In genomic region chr8:126188741-126189285, GRCm38 (mm10) we compare ENCODE assay signal across 14 mouse cellular contexts.
DNase-seq lines count a peak whose midpoint lies in the region; ATAC-seq and TF ChIP-seq lines count a peak whose summit lies in the region.
"Had no signal": no experiment of that assay in that cellular context is flagged by ENCODE, and none has a peak within 500 bp of the region (broad histone marks: within the 10 kb centered on the region; RNA-seq: fewer than 3 reads in every experiment).

No protein-coding gene starts in this region.

- DNase-seq in embryo, embryonic 10 days (ENCODE audit: low spot score): peak; percentile 24
- no peak for DNase-seq in embryo, embryonic 9.5 days (ENCODE audit: extremely low spot score)
- DNase-seq in left cerebral cortex, adult 11 months (ENCODE audit: low spot score): peak; percentile 16
- DNase-seq in left cerebral cortex, postnatal 36 days (ENCODE audit: low spot score in 2 of 2): no peak
- DNase-seq in embryonic facial prominence, embryonic 14.5 days (ENCODE audit: low spot score): peak; percentile 26
- peak; percentile 42 for DNase-seq in mesoderm, embryonic 11.5 days (ENCODE audit: low read depth, low spot score)
- no peak for DNase-seq in adrenal gland, adult 8-10 months
- no peak for DNase-seq in cerebellum, adult 2 months
- DNase-seq: adrenal gland, postnatal 14 days; kidney, postnatal 25 days had no signal

- no peaks in the 10 kb centered on the region for H3K27me3 ChIP-seq in embryonic facial prominence, embryonic 14.5 days (replicated peaks; ENCODE audit: control insufficient read depth, insufficient read depth, low read length)
- H3K27me3 ChIP-seq in cerebellum, adult 2 months (ENCODE audit: control insufficient read depth, insufficient read depth, low read length): no peaks in the 10 kb centered on the region
- H3K27me3 ChIP-seq: heart, embryonic 15.5 days; liver, embryonic 15.5 days; midbrain, embryonic 13.5 days had no signal

- H3K9me3 ChIP-seq in embryonic facial prominence, embryonic 14.5 days (ENCODE audit: control insufficient read depth, low read length): no peaks in the 10 kb centered on the region
- H3K9me3 ChIP-seq: heart, embryonic 15.5 days; liver, embryonic 15.5 days; midbrain, embryonic 13.5 days had no signal

- H3K4me1 ChIP-seq in embryonic facial prominence, embryonic 14.5 days (ENCODE audit: control insufficient read depth, insufficient read depth, low read length): no peaks in the 10 kb centered on the region
- H3K4me1 ChIP-seq in cerebellum, adult 2 months (ENCODE audit: control insufficient read depth, insufficient read depth, low read length): no peaks in the 10 kb centered on the region; the same call in 1 of the 2 replicates
- H3K4me1 ChIP-seq: heart, embryonic 15.5 days; liver, embryonic 15.5 days; midbrain, embryonic 13.5 days had no signal

- 20% methylated on average over 5 of the region's 5 CpGs for WGBS in embryonic facial prominence, embryonic 14.5 days
- WGBS in cerebellum, adult 2 months: 48% methylated on average over 5 of the region's 5 CpGs

- no peak for TF ChIP-seq CTCF in cerebellum, adult 2 months (IDR thresholded peaks at IDR 0.05; ENCODE audit: borderline replicate concordance, insufficient read depth, low read depth, low read length)

- no peak overlapping the region for H3K27ac ChIP-seq in embryonic facial prominence, embryonic 14.5 days (replicated peaks; ENCODE audit: low read depth, low read length)
- no peak overlapping the region for H3K27ac ChIP-seq in cerebellum, adult 2 months (ENCODE audit: insufficient read depth, low read length)
- H3K27ac ChIP-seq: heart, embryonic 15.5 days; liver, embryonic 15.5 days; midbrain, embryonic 13.5 days had no signal

- no peak for ATAC-seq in embryonic facial prominence, embryonic 14.5 days (ENCODE audit: low read depth)
- ATAC-seq: inflammation-experienced regulatory T-cells, adult 6 months; midbrain, embryonic 13.5 days had no signal

- no peak overlapping the region for H3K4me2 ChIP-seq in embryonic facial prominence, embryonic 14.5 days (ENCODE audit: low read depth, low read length)
- H3K4me2 ChIP-seq: heart, embryonic 15.5 days; liver, embryonic 15.5 days; midbrain, embryonic 13.5 days had no signal

- TF ChIP-seq POLR2A in cerebellum, adult 2 months (IDR thresholded peaks at IDR 0.05; ENCODE audit: borderline replicate concordance, insufficient read depth, low read length): no peak

- no peaks in the 10 kb centered on the region for H3K36me3 ChIP-seq in embryonic facial prominence, embryonic 14.5 days (ENCODE audit: control insufficient read depth, insufficient read depth, low read length)
- H3K36me3 ChIP-seq: heart, embryonic 15.5 days; liver, embryonic 15.5 days; midbrain, embryonic 13.5 days had no signal

- no peak overlapping the region for H3K9ac ChIP-seq in embryonic facial prominence, embryonic 14.5 days (ENCODE audit: low read depth, low read length)
- H3K9ac ChIP-seq: heart, embryonic 15.5 days; liver, embryonic 15.5 days; midbrain, embryonic 13.5 days had no signal

- intact Hi-C loops in left cerebral cortex, postnatal 36 days (cut with DNase I): no loop called here

- H3K4me3 ChIP-seq in embryonic facial prominence, embryonic 14.5 days (ENCODE audit: low read depth, low read length): no peak overlapping the region
- no peak overlapping the region for H3K4me3 ChIP-seq in cerebellum, adult 2 months (replicated peaks; ENCODE audit: insufficient read depth, low read depth, low read length)
- H3K4me3 ChIP-seq: heart, embryonic 15.5 days; liver, embryonic 15.5 days; midbrain, embryonic 13.5 days had no signal

Comparison
In these comparisons a context has a peak if more than half of its experiments do, and no peak if none do; other contexts are left out.
1. DNase-seq: peak in embryo, embryonic 10 days (single experiment), left cerebral cortex, adult 11 months (single experiment), embryonic facial prominence, embryonic 14.5 days (single experiment) and mesoderm, embryonic 11.5 days (single experiment); none in embryo, embryonic 9.5 days (single experiment), left cerebral cortex, postnatal 36 days (0 of 2), adrenal gland, adult 8-10 months (single experiment) and cerebellum, adult 2 months (0 of 2).